Mouse (Mus musculus) stomach, embryonic 14.5 days (tissue): Measurements from ENCODE around the gene Rmdn2. TPM values are rescaled to one million over a fixed set of nuclear protein-coding genes. Genes with fewer than 3 reads are reported as not detected.

Source experiments
- ATAC-seq: fragments of 200-750 bp; cut with Nextera tagmentation; 2 replicates; pipeline ENCODE4 v1.8.0; 2017; ENCODE audit warnings: low read depth, moderate TSS enrichment; ENCODE audit not compliant: insufficient number of reproducible peaks, insufficient read depth, low FRiP score
- H3K27ac ChIP-seq: fragments of 300-500 bp; sonication (generic); 2 replicates; pipeline ENCODE4 v1.5.1; 2014; ENCODE audit warnings: mild to moderate bottlenecking, low read length, moderate library complexity, mixed read lengths
- H3K27me3 ChIP-seq: fragments of 300-500 bp; sonication (generic); 2 replicates; pipeline ENCODE4 v1.6.1; 2014; ENCODE audit warnings: low read length, control low read depth, mixed read lengths; ENCODE audit not compliant: control insufficient read depth, insufficient read depth
- H3K36me3 ChIP-seq: fragments of 300-500 bp; sonication (generic); 2 replicates; pipeline ENCODE4 v1.6.1; 2014; ENCODE audit warnings: mild to moderate bottlenecking, control low read depth, low read length, moderate library complexity, mixed read lengths; ENCODE audit not compliant: control insufficient read depth, insufficient read depth
- H3K4me1 ChIP-seq: fragments of 300-500 bp; sonication (generic); 2 replicates; pipeline ENCODE4 v1.6.1; 2014; ENCODE audit warnings: low read length, control low read depth, mixed read lengths; ENCODE audit not compliant: control insufficient read depth, insufficient read depth
- H3K4me2 ChIP-seq: fragments of 300-500 bp; sonication (generic); replicated peaks from 2 replicates; pipeline ENCODE4 v1.6.1; 2014; ENCODE audit warnings: low read depth, low read length, control low read depth
- H3K4me3 ChIP-seq: fragments of 300-500 bp; sonication (generic); 2 replicates; pipeline ENCODE4 v1.5.1; 2014; ENCODE audit warnings: low read depth, low read length, control low read depth
- H3K9ac ChIP-seq: fragments of 300-500 bp; sonication (generic); replicated peaks from 2 replicates; pipeline ENCODE4 v1.6.1; 2014; ENCODE audit warnings: low read depth, mild to moderate bottlenecking, control low read depth, low read length, moderate library complexity, mixed read lengths
- H3K9me3 ChIP-seq: fragments of 300-500 bp; sonication (generic); 2 replicates; pipeline ENCODE4 v1.6.1; 2016; ENCODE audit warnings: low read depth, low read length, control low read depth; ENCODE audit not compliant: control insufficient read depth
- WGBS: fragments of 180-500 bp; shearing (Covaris S2); extraction: QIAGEN DNeasy Blood & Tissue Kit; methylation state at CpG from one replicate; pipeline ENCODE4 v1.1.7; 2014; 5-methylcytosine and 5-hydroxymethylcytosine counted together
- polyA plus RNA-seq: library from polyadenylated mRNA; unstranded; fragments of >200 nt; fragmentation: Nextera tagmentation; extraction: Ambion mirVana; gene quantifications from 2 replicates; pipeline ENCODE4 v1.2.1, GENCODE M21; 2014

Rmdn2 gene
- polyA plus RNA-seq, 1 experiment from 2014 or later: 15.0 TPM

- Histone ChIP-seq H3K27me3 (no peaks in the 10 kb centered on the region), H3K36me3 (no peaks in the 10 kb centered on the region), H3K27ac (no peak overlapping the region), H3K4me2 (no peak overlapping the region), H3K9ac (no peak overlapping the region), H3K9me3 (no peaks in the 10 kb centered on the region), H3K4me1 (no peaks in the 10 kb centered on the region), H3K4me3 (no peak overlapping the region)
- WGBS: 11% methylated on average over 1 of the region's 1 CpGs
- ATAC-seq: no peak
Observed at GRCm38 (mm10) chr17:79699197-79699596, 87.5 kb downstream of the Rmdn2 start.

GRCm38 (mm10) chr17:79700871-79701270 lies 89.2 kb downstream of the Rmdn2 start:
- no peak overlapping the region for H3K27ac ChIP-seq

GRCm38 (mm10) chr17:79705671-79706455 lies 94.2 kb downstream of the Rmdn2 start:
- ATAC-seq: no peak
- no peak overlapping the region for H3K4me3 ChIP-seq
- no peak overlapping the region for H3K9ac ChIP-seq
- no peaks in the 10 kb centered on the region for H3K36me3 ChIP-seq
- no peaks in the 10 kb centered on the region for H3K27me3 ChIP-seq
- no peak overlapping the region for H3K4me2 ChIP-seq
- WGBS: 70% methylated on average over 9 of the region's 9 CpGs
- no peak overlapping the region for H3K27ac ChIP-seq
- H3K4me1 ChIP-seq: no peaks in the 10 kb centered on the region; the same call in 1 of the 2 replicates
- H3K9me3 ChIP-seq: no peaks in the 10 kb centered on the region

More at GRCm38 (mm10) chr17:79700871-79701270, 89.2 kb downstream of the Rmdn2 start:
- H3K27me3 ChIP-seq: no peaks in the 10 kb centered on the region
- no peak for ATAC-seq
- H3K4me1 ChIP-seq: no peaks in the 10 kb centered on the region
- H3K4me2 ChIP-seq: no peak overlapping the region
- 75% methylated on average over 5 of the region's 5 CpGs for WGBS
- no peak overlapping the region for H3K4me3 ChIP-seq
- no peaks in the 10 kb centered on the region for H3K9me3 ChIP-seq
- no peaks in the 10 kb centered on the region for H3K36me3 ChIP-seq
- H3K9ac ChIP-seq: no peak overlapping the region

- 20% methylated on average over 7 of the region's 7 CpGs for WGBS
- no peak for ATAC-seq
Observed at GRCm38 (mm10) chr17:79708168-79708567, 96.5 kb downstream of the Rmdn2 start.

GRCm38 (mm10) chr17:79709718-79710117 lies 98.1 kb downstream of the Rmdn2 start:
- H3K9ac ChIP-seq: no peak overlapping the region
- H3K36me3 ChIP-seq: no peaks in the 10 kb centered on the region
- H3K4me2 ChIP-seq: no peak overlapping the region
- H3K9me3 ChIP-seq: no peaks in the 10 kb centered on the region
- ATAC-seq: no peak
- no peak overlapping the region for H3K27ac ChIP-seq
- 64% methylated on average over 1 of the region's 1 CpGs for WGBS
- no peak overlapping the region for H3K4me3 ChIP-seq
- H3K27me3 ChIP-seq: peaks cover 28% of the 10 kb centered on the region
- peaks cover 16% of the 10 kb centered on the region for H3K4me1 ChIP-seq

More at GRCm38 (mm10) chr17:79708168-79708567, 96.5 kb downstream of the Rmdn2 start:
- peaks cover 2% of the 10 kb centered on the region for H3K4me1 ChIP-seq
- no peak overlapping the region for H3K9ac ChIP-seq
- no peaks in the 10 kb centered on the region for H3K9me3 ChIP-seq
- H3K27me3 ChIP-seq: peaks cover 14% of the 10 kb centered on the region; the same call in 1 of the 2 replicates
- H3K4me2 ChIP-seq: no peak overlapping the region
- H3K4me3 ChIP-seq: no peak overlapping the region
- H3K36me3 ChIP-seq: no peaks in the 10 kb centered on the region
- H3K27ac ChIP-seq: no peak overlapping the region

GRCm38 (mm10) chr17:79710246-79710842 lies 98.7 kb downstream of the Rmdn2 start:
- 32% methylated on average over 15 of the region's 15 CpGs for WGBS
- Histone ChIP-seq H3K4me2 (no peak overlapping the region), H3K4me3 (no peak overlapping the region), H3K9ac (no peak overlapping the region), H3K36me3 (no peaks in the 10 kb centered on the region), H3K4me1 (peaks cover 19% of the 10 kb centered on the region), H3K27me3 (peaks cover 32% of the 10 kb centered on the region), H3K27ac (no peak overlapping the region), H3K9me3 (no peaks in the 10 kb centered on the region)
- ATAC-seq: no peak

GRCm38 (mm10) chr17:79711944-79712343 lies 100.3 kb downstream of the Rmdn2 start:
- Histone ChIP-seq H3K9me3 (no peaks in the 10 kb centered on the region), H3K4me2 (0 out of 2 replicates have a peak overlapping the region, but pooled peaks have one; percentile 89), H3K36me3 (no peaks in the 10 kb centered on the region), H3K27ac (no peak overlapping the region), H3K4me1 (peaks cover 19% of the 10 kb centered on the region), H3K9ac (no peak overlapping the region), H3K27me3 (peaks cover 32% of the 10 kb centered on the region), H3K4me3 (no peak overlapping the region)
- ATAC-seq: no peak
- WGBS: 33% methylated on average over 6 of the region's 6 CpGs

GRCm38 (mm10) chr17:79712536-79712935 lies 100.9 kb downstream of the Rmdn2 start:
- Histone ChIP-seq H3K4me3 (peak overlapping the region; percentile 38), H3K9ac (no peak overlapping the region), H3K4me2 (peak overlapping the region; percentile 89; the same call in 1 of the 2 replicates), H3K36me3 (no peaks in the 10 kb centered on the region), H3K4me1 (peaks cover 19% of the 10 kb centered on the region), H3K9me3 (no peaks in the 10 kb centered on the region), H3K27me3 (peaks cover 32% of the 10 kb centered on the region), H3K27ac (no peak overlapping the region)
- 14% methylated on average over 9 of the region's 9 CpGs for WGBS
- ATAC-seq: no peak
